Mouse (Mus musculus) midbrain, embryonic 15.5 days (tissue): ENCODE data around the gene Ndrg3. TPM values are rescaled to one million over a fixed set of nuclear protein-coding genes. Genes with fewer than 3 reads are reported as not detected.
"Not testable (repeated sequence)": the region's sequence is repeated elsewhere in the genome, so short reads cannot be mapped to it uniquely, and the experiment has no call there.

Experiments
- ATAC-seq: fragments of 200-750 bp; cut with Nextera tagmentation; replicated peaks from 2 replicates; pipeline ENCODE4 v1.8.0; 2017; ENCODE audit warnings: moderate TSS enrichment
- H3K27ac ChIP-seq: fragments of 300-500 bp; sonication (generic); 2 replicates; pipeline ENCODE4 v1.5.1; 2015; ENCODE audit warnings: mild to moderate bottlenecking, inconsistent platforms
- H3K27me3 ChIP-seq: fragments of 300-500 bp; sonication (generic); replicated peaks from 2 replicates; pipeline ENCODE4 v1.6.1; 2015; ENCODE audit warnings: inconsistent platforms
- H3K36me3 ChIP-seq: fragments of 300-500 bp; sonication (generic); replicated peaks from 2 replicates; pipeline ENCODE4 v1.6.1; 2015; ENCODE audit warnings: inconsistent platforms
- H3K4me1 ChIP-seq: fragments of 300-500 bp; sonication (generic); 2 replicates; pipeline ENCODE4 v1.6.1; 2015; ENCODE audit warnings: inconsistent platforms
- H3K4me2 ChIP-seq: fragments of 300-500 bp; sonication (generic); 2 replicates; pipeline ENCODE4 v1.6.1; 2015; ENCODE audit warnings: inconsistent platforms, mild to moderate bottlenecking, moderate library complexity
- H3K4me3 ChIP-seq: fragments of 300-500 bp; sonication (generic); 2 replicates; pipeline ENCODE4 v1.5.1; 2015; ENCODE audit warnings: mild to moderate bottlenecking, inconsistent platforms
- H3K9ac ChIP-seq: fragments of 300-500 bp; sonication (generic); 2 replicates; pipeline ENCODE4 v1.6.1; 2015; ENCODE audit warnings: mild to moderate bottlenecking, inconsistent platforms
- H3K9me3 ChIP-seq: fragments of 300-500 bp; sonication (generic); 2 replicates; pipeline ENCODE4 v1.6.1; 2016; ENCODE audit warnings: inconsistent platforms
- WGBS: fragments of 180-500 bp; shearing (Covaris S2); methylation state at CpG from one replicate; pipeline ENCODE4 v1.1.7; 2015; ENCODE audit warnings: mixed read lengths; 5-methylcytosine and 5-hydroxymethylcytosine counted together
- polyA plus RNA-seq: library from polyadenylated mRNA; unstranded; fragments of >200 nt; fragmentation: Nextera tagmentation; extraction: Ambion mirVana; gene quantifications from 2 replicates; pipeline ENCODE4 v1.2.1, GENCODE M21; 2015

Gene Ndrg3
- polyA plus RNA-seq, 1 experiment from 2014 or later, result 136 TPM

GRCm38 (mm10) chr2:156887017-156887416, 104.8 kb downstream of the Ndrg3 start, which contains the start of gene Sla2:
TSS of gene Sla2 (minus strand) at chr2:156887192.
- no peak within 1 kb of the TSS for H3K4me2 ChIP-seq
- no peaks in the 10 kb centered on the region for H3K9me3 ChIP-seq
- peaks cover 3% of the 10 kb centered on the region; the same call in 1 of the 2 replicates for H3K4me1 ChIP-seq
- H3K9ac ChIP-seq, result no peak within 1 kb of the TSS
- H3K36me3 ChIP-seq, result no peaks in the 10 kb centered on the region
- H3K4me3 ChIP-seq, result no peak within 1 kb of the TSS
- no peaks in the 10 kb centered on the region for H3K27me3 ChIP-seq
- H3K27ac ChIP-seq, result no peak within 1 kb of the TSS
- no peak for ATAC-seq
- WGBS, result 72% methylated on average over 6 of the region's 6 CpGs

GRCm38 (mm10) chr2:156886084-156886631, 105.7 kb downstream of the Ndrg3 start:
- Histone ChIP-seq H3K9me3 (no peaks in the 10 kb centered on the region), H3K4me1 (no peaks in the 10 kb centered on the region), H3K9ac (no peak overlapping the region), H3K36me3 (no peaks in the 10 kb centered on the region), H3K27me3 (no peaks in the 10 kb centered on the region), H3K4me3 (no peak overlapping the region), H3K4me2 (no peak overlapping the region), H3K27ac (no peak overlapping the region)
- ATAC-seq, result no peak
- WGBS, result 83% methylated on average over 10 of the region's 10 CpGs

GRCm38 (mm10) chr2:156885666-156886065, 106.2 kb downstream of the Ndrg3 start:
- H3K4me1 ChIP-seq, H3K36me3 ChIP-seq, H3K9me3 ChIP-seq, ATAC-seq, H3K4me3 ChIP-seq, H3K27ac ChIP-seq, H3K4me2 ChIP-seq, H3K9ac ChIP-seq, H3K27me3 ChIP-seq: not testable (repeated sequence)
- WGBS, result 89% methylated on average over 2 of the region's 2 CpGs

- 91% methylated on average over 10 of the region's 10 CpGs for WGBS
- Histone ChIP-seq H3K4me3 (no peak overlapping the region), H3K9me3 (no peaks in the 10 kb centered on the region), H3K4me2 (no peak overlapping the region), H3K9ac (no peak overlapping the region), H3K36me3 (no peaks in the 10 kb centered on the region), H3K27ac (no peak overlapping the region), H3K4me1 (no peaks in the 10 kb centered on the region), H3K27me3 (no peaks in the 10 kb centered on the region)
- no peak for ATAC-seq
Measured at GRCm38 (mm10) chr2:156884396-156885211, 107.3 kb downstream of the Ndrg3 start.

- 49% methylated on average over 10 of the region's 10 CpGs for WGBS
Measured at GRCm38 (mm10) chr2:156882431-156883001, 109.3 kb downstream of the Ndrg3 start.

GRCm38 (mm10) chr2:156879541-156879940, 112.3 kb downstream of the Ndrg3 start:
- Histone ChIP-seq H3K27me3 (no peaks in the 10 kb centered on the region), H3K9me3 (no peaks in the 10 kb centered on the region), H3K4me3 (no peak overlapping the region), H3K4me2 (no peak overlapping the region), H3K27ac (no peak overlapping the region), H3K36me3 (no peaks in the 10 kb centered on the region; the same call in 1 of the 2 replicates), H3K9ac (no peak overlapping the region), H3K4me1 (no peaks in the 10 kb centered on the region)
- ATAC-seq, result no peak
- WGBS, result 67% methylated on average over 3 of the region's 3 CpGs

More at GRCm38 (mm10) chr2:156882431-156883001, 109.3 kb downstream of the Ndrg3 start:
- Histone ChIP-seq H3K4me2 (no peak overlapping the region), H3K9me3 (no peaks in the 10 kb centered on the region), H3K27me3 (no peaks in the 10 kb centered on the region), H3K27ac (no peak overlapping the region), H3K4me3 (no peak overlapping the region), H3K4me1 (no peaks in the 10 kb centered on the region), H3K36me3 (no peaks in the 10 kb centered on the region), H3K9ac (no peak overlapping the region)
- no peak for ATAC-seq

GRCm38 (mm10) chr2:156877726-156878125, 114.1 kb downstream of the Ndrg3 start:
- no peak overlapping the region for H3K27ac ChIP-seq
- H3K4me1 ChIP-seq, result no peaks in the 10 kb centered on the region
- H3K9me3 ChIP-seq, result no peaks in the 10 kb centered on the region
- 70% methylated on average over 9 of the region's 9 CpGs for WGBS
- H3K27me3 ChIP-seq, result no peaks in the 10 kb centered on the region
- no peak for ATAC-seq
- H3K36me3 ChIP-seq, result peaks cover 2% of the 10 kb centered on the region; the same call in 1 of the 2 replicates
- no peak overlapping the region for H3K4me2 ChIP-seq
- H3K4me3 ChIP-seq, result no peak overlapping the region
- no peak overlapping the region for H3K9ac ChIP-seq

Other genes starting within 250 kb of the Ndrg3 start
- 41.2 and 41.6 TPM in 2 replicates for gene Myl9, start 216.6 kb downstream of the Ndrg3 start, polyA plus RNA-seq
- 19.9 and 21.9 TPM in 2 replicates for gene Tgif2, start 152.0 kb downstream of the Ndrg3 start, polyA plus RNA-seq
- 11.3 and 11.6 TPM in 2 replicates for gene 4930518I15Rik, start 134.1 kb downstream of the Ndrg3 start, polyA plus RNA-seq
- 135 and 139 TPM in 2 replicates for gene Rab5if, start 128.9 kb downstream of the Ndrg3 start, polyA plus RNA-seq
- 0.18 and 0.19 TPM in 2 replicates for gene Sla2, start 104.9 kb downstream of the Ndrg3 start, polyA plus RNA-seq
- 8.9 and 9.6 TPM in 2 replicates for gene Dsn1, start 15.1 kb upstream of the Ndrg3 start, polyA plus RNA-seq
- gene Soga1, start 87.2 kb upstream of the Ndrg3 start, polyA plus RNA-seq, result 6.8 and 7.1 TPM in 2 replicates
- not detected in 2 replicates for gene Tldc2, start 95.0 kb upstream of the Ndrg3 start, polyA plus RNA-seq
- 9.4 and 9.9 TPM in 2 replicates for gene Samhd1, start 143.2 kb upstream of the Ndrg3 start, polyA plus RNA-seq
- 6.2 and 6.3 TPM in 2 replicates for gene Rbl1, start 212.5 kb upstream of the Ndrg3 start, polyA plus RNA-seq